Mouse (Mus musculus) heart, postnatal 0 days (tissue): Measurements from ENCODE around the gene Kctd19. TPM values are rescaled to one million over a fixed set of nuclear protein-coding genes. Genes with fewer than 3 reads are reported as not detected.

Source experiments
- ATAC-seq: fragments of 200-750 bp; cut with Nextera tagmentation; 2 replicates; pipeline ENCODE4 v1.8.0; 2017; ENCODE audit warnings: low read depth, moderate number of reproducible peaks, moderate library complexity; ENCODE audit not compliant: insufficient read depth
- DNase-seq: peaks from one replicate; pipeline ENCODE4 v3.0.0-alpha.2; 2016; ENCODE audit warnings: low spot score
- H3K27ac ChIP-seq: fragments of 300-500 bp; sonication (generic); 2 replicates; pipeline ENCODE4 v1.5.1; 2014; ENCODE audit warnings: low read depth, mild to moderate bottlenecking
- H3K27me3 ChIP-seq: fragments of 300-500 bp; sonication (generic); 2 replicates; pipeline ENCODE4 v1.6.1; 2014; ENCODE audit warnings: low read length, mixed read lengths; ENCODE audit not compliant: control insufficient read depth, insufficient read depth
- H3K36me3 ChIP-seq: fragments of 300-500 bp; sonication (generic); replicated peaks from 2 replicates; pipeline ENCODE4 v1.6.1; 2014; ENCODE audit warnings: low read length, mixed read lengths; ENCODE audit not compliant: control insufficient read depth, insufficient read depth
- H3K4me1 ChIP-seq: fragments of 300-500 bp; sonication (generic); 2 replicates; pipeline ENCODE4 v1.6.1; 2014; ENCODE audit warnings: antibody characterized with exemption; ENCODE audit not compliant: control insufficient read depth, insufficient read depth
- H3K4me2 ChIP-seq: fragments of 300-500 bp; sonication (generic); 2 replicates; pipeline ENCODE4 v1.6.1; 2014; ENCODE audit warnings: low read depth, mild to moderate bottlenecking, low read length, moderate library complexity
- H3K4me3 ChIP-seq: fragments of 300-500 bp; sonication (generic); 2 replicates; pipeline ENCODE4 v1.5.1; 2014; ENCODE audit warnings: low read depth, low read length
- H3K9ac ChIP-seq: fragments of 300-500 bp; sonication (generic); replicated peaks from 2 replicates; pipeline ENCODE4 v1.6.1; 2014; ENCODE audit warnings: low read depth, low read length, mixed read lengths
- H3K9me3 ChIP-seq: fragments of 300-500 bp; sonication (generic); replicated peaks from 2 replicates; pipeline ENCODE4 v1.6.1; 2016; ENCODE audit warnings: low read length; ENCODE audit not compliant: control insufficient read depth
- CTCF ChIP-seq: IDR thresholded peaks from 2 replicates; pipeline ENCODE4 v1.5.1; 2016; ENCODE audit warnings: antibody characterized with exemption, control low read depth, low read depth
- EP300 ChIP-seq: IDR thresholded peaks from 2 replicates; pipeline ENCODE4 v1.6.1; 2016; ENCODE audit warnings: antibody characterized with exemption, low read depth
- WGBS: fragments of 180-500 bp; shearing (Covaris S2); extraction: QIAGEN DNeasy Blood & Tissue Kit; methylation state at CpG from one replicate; pipeline ENCODE4 v1.1.7; 2014; 5-methylcytosine and 5-hydroxymethylcytosine counted together
- polyA plus RNA-seq: library from polyadenylated mRNA; unstranded; fragments of >200 nt; fragmentation: Nextera tagmentation; extraction: Ambion mirVana; gene quantifications from 2 replicates; pipeline ENCODE4 v1.2.1, GENCODE M21; 2015
- total RNA-seq: library from RNA; depleted of rRNA; stranded (reverse); fragments of >200 nt; gene quantifications from 2 replicates; pipeline ENCODE4 v1.2.3, GENCODE M21; 2014; ENCODE audit warnings: low replicate concordance

Kctd19 gene
- total and polyA plus RNA-seq, 2 experiments from 2014 or later, result not detected

DNA sequence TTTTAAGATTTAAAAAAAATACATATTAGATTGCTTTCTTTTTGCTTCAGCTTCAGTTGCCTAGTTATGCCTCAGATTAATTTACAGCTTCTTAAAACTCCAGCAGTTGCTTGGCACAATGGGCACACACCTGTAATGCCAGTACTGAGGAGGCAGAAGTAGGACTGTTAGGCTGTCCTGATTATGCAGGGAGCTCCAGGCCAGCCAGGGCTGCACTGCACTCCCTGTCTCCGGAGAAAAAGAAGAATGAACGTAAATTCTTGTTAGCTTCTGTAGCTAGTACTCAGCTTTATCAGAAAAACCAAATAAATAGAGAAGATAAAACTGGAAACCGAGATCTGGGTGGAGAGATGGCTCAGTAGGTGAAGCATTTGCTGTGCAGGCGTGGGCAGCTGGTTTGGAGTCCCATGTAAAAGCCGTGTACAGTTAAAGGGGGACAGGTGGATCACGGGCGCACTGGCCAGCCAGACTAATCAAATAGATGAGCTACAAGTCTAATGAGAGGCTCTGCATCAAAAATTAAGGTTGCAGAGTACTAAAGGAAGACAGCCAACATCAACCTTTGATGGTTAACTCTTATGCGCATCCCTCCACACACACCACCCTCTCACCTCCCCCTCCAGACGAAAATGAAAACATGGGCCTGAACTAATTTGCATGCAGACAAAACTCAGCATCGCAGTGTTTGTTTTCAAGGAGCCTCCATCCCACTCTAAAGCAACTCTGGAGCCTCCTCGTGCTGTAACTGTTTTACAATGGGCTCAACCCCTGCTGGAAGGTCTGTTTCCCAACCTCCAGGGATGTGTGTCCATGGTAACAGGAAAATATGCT is 32.2 kb upstream of the Kctd19 start:
- Histone ChIP-seq H3K4me2 (peak overlapping the region; percentile 12; the same call in 1 of the 2 replicates), H3K27ac (0 out of 2 replicates have a peak overlapping the region, but pooled peaks have one; percentile 34), H3K9me3 (no peaks in the 10 kb centered on the region), H3K27me3 (peaks cover 4% of the 10 kb centered on the region; the same call in 1 of the 2 replicates), H3K9ac (no peak overlapping the region), H3K4me1 (no peaks in the 10 kb centered on the region), H3K4me3 (no peak overlapping the region), H3K36me3 (no peaks in the 10 kb centered on the region)
- no peak for TF ChIP-seq EP300
- no peak for TF ChIP-seq CTCF
- WGBS, result 36% methylated on average over 11 of the region's 11 CpGs
- ATAC-seq, result peak; percentile 41; the same call in 1 of the 2 replicates
- peak; percentile 41 for DNase-seq

DNA sequence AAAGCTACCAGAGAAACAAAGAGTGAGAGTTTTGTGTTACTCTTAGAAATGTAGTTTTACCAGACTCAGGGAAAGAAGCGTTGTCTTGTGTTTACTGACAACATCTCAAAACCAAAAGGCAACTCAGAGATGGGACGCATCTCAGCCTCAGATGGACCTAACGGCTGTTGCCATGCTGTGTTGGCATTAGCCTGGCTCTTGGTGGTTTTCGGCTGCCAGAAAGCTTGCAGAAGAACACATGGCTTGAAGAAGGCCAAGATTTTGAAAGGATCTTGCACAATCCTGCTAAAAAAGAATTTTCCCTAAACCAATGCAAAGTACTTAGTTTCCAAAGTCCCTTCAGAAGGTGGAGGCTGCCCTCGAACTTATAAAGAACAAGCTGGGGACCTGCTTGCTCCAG is 29.4 kb upstream of the Kctd19 start:
- no peak for DNase-seq
- TF ChIP-seq CTCF, result no peak
- TF ChIP-seq EP300, result no peak
- no peak for ATAC-seq
- H3K4me2 ChIP-seq, result no peak overlapping the region
- H3K36me3 ChIP-seq, result no peaks in the 10 kb centered on the region
- WGBS, result 87% methylated on average over 5 of the region's 5 CpGs
- H3K9ac ChIP-seq, result no peak overlapping the region
- H3K27me3 ChIP-seq, result peaks cover 4% of the 10 kb centered on the region; the same call in 1 of the 2 replicates
- H3K4me3 ChIP-seq, result no peak overlapping the region
- no peaks in the 10 kb centered on the region for H3K9me3 ChIP-seq
- no peak overlapping the region for H3K27ac ChIP-seq
- peaks cover 1% of the 10 kb centered on the region; the same call in 1 of the 2 replicates for H3K4me1 ChIP-seq

DNA sequence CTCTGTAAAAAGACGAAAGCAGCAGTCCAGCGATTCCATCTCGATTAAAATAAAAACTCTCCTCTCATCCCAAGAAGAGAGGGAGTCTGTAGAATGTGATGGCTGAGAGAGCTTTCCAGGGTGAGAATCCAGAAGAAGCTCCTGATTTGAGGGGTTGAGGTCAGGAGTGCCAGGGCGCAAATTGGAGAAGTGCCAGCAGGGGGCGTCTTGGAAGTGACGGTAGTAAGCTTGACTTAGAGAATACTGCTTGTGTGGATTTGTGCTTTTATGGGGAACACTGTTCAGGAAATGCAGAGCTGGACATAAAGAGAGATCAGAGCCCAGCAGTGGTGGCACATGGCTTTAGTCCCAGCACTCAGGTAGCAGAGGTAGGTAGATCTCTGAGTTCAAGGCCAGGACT is 28.1 kb upstream of the Kctd19 start:
- TF ChIP-seq EP300 (no peak), CTCF (peak; percentile 30)
- 11% methylated on average over 6 of the region's 6 CpGs for WGBS
- Histone ChIP-seq H3K9me3 (no peaks in the 10 kb centered on the region), H3K4me3 (no peak overlapping the region), H3K27me3 (peaks cover 4% of the 10 kb centered on the region; the same call in 1 of the 2 replicates), H3K9ac (no peak overlapping the region), H3K4me2 (no peak overlapping the region), H3K4me1 (peaks cover 8% of the 10 kb centered on the region; the same call in 1 of the 2 replicates), H3K36me3 (no peaks in the 10 kb centered on the region), H3K27ac (no peak overlapping the region)
- ATAC-seq, result no peak
- DNase-seq, result no peak

DNA sequence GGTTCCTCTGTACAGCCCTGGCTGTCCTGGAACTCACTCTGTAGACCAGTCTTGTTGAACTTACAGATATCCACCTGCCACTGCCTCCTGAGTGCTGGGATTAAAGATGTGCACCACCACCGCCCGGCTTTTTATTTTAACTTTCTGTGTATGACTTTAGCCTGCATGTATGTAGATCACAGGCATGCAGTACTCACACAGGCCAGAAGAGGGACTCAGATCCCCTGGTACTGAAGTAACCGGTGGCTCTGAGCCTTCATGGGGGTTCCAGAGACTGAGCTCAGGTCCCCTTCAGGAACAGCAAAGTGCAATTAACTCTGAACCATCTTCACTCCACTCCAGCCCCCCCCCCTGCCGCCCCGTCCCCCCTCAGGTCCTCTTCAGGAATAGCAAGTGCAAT is 25.6 kb upstream of the Kctd19 start:
- H3K27me3 ChIP-seq, result 0 out of 2 replicates have a peak, but pooled peaks cover 4% of the 10 kb centered on the region
- 48% methylated on average over 5 of the region's 5 CpGs for WGBS
- no peak overlapping the region for H3K9ac ChIP-seq
- no peak overlapping the region for H3K4me2 ChIP-seq
- H3K4me3 ChIP-seq, result no peak overlapping the region
- TF ChIP-seq CTCF, result peak; percentile 34
- TF ChIP-seq EP300, result no peak
- no peak for DNase-seq
- H3K9me3 ChIP-seq, result no peaks in the 10 kb centered on the region
- no peak overlapping the region for H3K27ac ChIP-seq
- ATAC-seq, result no peak
- H3K4me1 ChIP-seq, result peaks cover 8% of the 10 kb centered on the region; the same call in 1 of the 2 replicates
- no peaks in the 10 kb centered on the region for H3K36me3 ChIP-seq

DNA sequence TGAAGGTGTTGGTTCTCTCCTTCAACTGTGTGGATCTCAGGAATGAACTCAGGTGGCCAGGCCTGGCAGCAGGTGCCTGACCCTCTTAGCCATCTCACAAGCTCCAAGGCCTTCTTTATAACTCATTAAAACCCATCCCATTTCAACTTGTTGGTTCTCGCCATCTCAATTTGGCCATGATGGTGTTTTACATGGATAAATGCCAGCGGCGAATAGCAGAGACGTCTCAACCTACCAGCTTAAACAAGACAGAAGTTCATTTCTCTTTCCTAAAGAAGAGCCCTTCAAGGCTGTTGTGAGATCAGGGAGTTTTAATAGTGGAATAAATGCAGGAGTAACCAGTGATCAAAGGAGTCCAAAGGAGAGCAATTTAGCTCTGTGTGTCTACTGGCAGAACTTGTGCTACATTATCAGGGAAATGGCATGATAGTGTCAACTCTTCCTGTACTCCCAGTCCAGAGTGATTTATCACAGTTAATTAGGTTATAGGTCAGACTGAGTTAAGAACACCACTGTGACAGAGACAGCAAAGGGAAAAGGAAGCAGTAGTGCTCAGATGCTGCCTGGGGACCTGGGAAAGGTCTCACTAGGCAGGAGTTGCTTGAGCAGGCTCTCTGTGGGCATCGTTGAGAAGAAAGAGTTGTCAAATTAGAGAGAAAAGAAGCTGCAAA is 23.9 kb upstream of the Kctd19 start:
- Histone ChIP-seq H3K9me3 (no peaks in the 10 kb centered on the region), H3K36me3 (no peaks in the 10 kb centered on the region), H3K9ac (no peak overlapping the region), H3K4me1 (peaks cover 12% of the 10 kb centered on the region; the same call in 1 of the 2 replicates), H3K27ac (0 out of 2 replicates have a peak overlapping the region, but pooled peaks have one; percentile 6), H3K27me3 (no peaks in the 10 kb centered on the region), H3K4me2 (no peak overlapping the region), H3K4me3 (no peak overlapping the region)
- DNase-seq, result no peak
- ATAC-seq, result peak; percentile 64
- WGBS, result 63% methylated on average over 5 of the region's 5 CpGs
- TF ChIP-seq EP300, result no peak
- TF ChIP-seq CTCF, result no peak
